In genomic region chr19:16050220-16051055, GRCm38 (mm10) we compare ENCODE assay signal across 8 mouse cellular contexts.
DNase-seq lines count a peak whose midpoint lies in the region; ATAC-seq and TF ChIP-seq lines count a peak whose summit lies in the region.

No protein-coding gene starts in this region.

- peak overlapping the region; percentile 58 for H3K4me3 ChIP-seq in bone marrow, adult 2 months (replicated peaks; ENCODE audit: control insufficient read depth, low read depth, low read length)
- H3K4me3 ChIP-seq in lung, embryonic 16.5 days (ENCODE audit: low read length), result peak overlapping the region; percentile 41

- H3K9ac ChIP-seq in lung, embryonic 16.5 days (ENCODE audit: low read length), result peak overlapping the region; percentile 38

- H3K27me3 ChIP-seq in lung, embryonic 16.5 days (ENCODE audit: control insufficient read depth, insufficient read depth, low read depth, low read length), result no peaks in the 10 kb centered on the region

- no peaks in the 10 kb centered on the region for H3K9me3 ChIP-seq in lung, embryonic 16.5 days (ENCODE audit: control insufficient read depth, low read length)

- no peak for TF ChIP-seq POLR2A in bone marrow, adult 2 months (IDR thresholded peaks at IDR 0.05; ENCODE audit: borderline replicate concordance, control insufficient read depth, low read depth, low read length)

- H3K36me3 ChIP-seq in lung, embryonic 16.5 days (ENCODE audit: control insufficient read depth, insufficient read depth, low read length), result no peaks in the 10 kb centered on the region

- no peak for TF ChIP-seq CTCF in bone marrow, adult 2 months (IDR thresholded peaks at IDR 0.05; ENCODE audit: control insufficient read depth, insufficient read depth, low read length)

- 20% methylated on average over 18 of the region's 18 CpGs for WGBS in bone marrow, adult 2 months
- WGBS in lung, embryonic 16.5 days, result 17% methylated on average over 17 of the region's 18 CpGs

- H3K4me1 ChIP-seq in bone marrow, adult 2 months (ENCODE audit: control insufficient read depth, insufficient read depth, low read length), result peaks cover 1% of the 10 kb centered on the region; the same call in 1 of the 2 replicates
- no peaks in the 10 kb centered on the region for H3K4me1 ChIP-seq in lung, embryonic 16.5 days (replicated peaks; ENCODE audit: control insufficient read depth, insufficient read depth, low read length)

- peak; percentile 27 for DNase-seq in adrenal gland, postnatal 10 days
- no peak for DNase-seq in adrenal gland, adult 8-10 months
- DNase-seq in heart, adult 9 months (ENCODE audit: low spot score in 2 of 2), result peak; percentile 21 to 26
- DNase-seq in layer of hippocampus, adult 9-11 months, result peak; percentile 49
- peak; percentile 36 for DNase-seq in right cerebral cortex, postnatal 14 days
- DNase-seq in thymus, postnatal 4 days, result no peak

- no peak overlapping the region for H3K27ac ChIP-seq in bone marrow, adult 2 months (ENCODE audit: control insufficient read depth, insufficient read depth, low read depth, low read length, poor library complexity)
- H3K27ac ChIP-seq in lung, embryonic 16.5 days (ENCODE audit: low read length), result no peak overlapping the region

- H3K4me2 ChIP-seq in lung, embryonic 16.5 days (ENCODE audit: low read depth, low read length), result peak overlapping the region; percentile 70

- 0 out of 2 replicates have a peak, but pooled peaks have one; percentile 20 for ATAC-seq in lung, embryonic 16.5 days (ENCODE audit: low read depth)

Comparison
In these comparisons a context has a peak if more than half of its experiments do, and no peak if none do; other contexts are left out.
1. DNase-seq: peak in adrenal gland, postnatal 10 days (single experiment), heart, adult 9 months (2 of 2), layer of hippocampus, adult 9-11 months (single experiment) and right cerebral cortex, postnatal 14 days (single experiment); none in adrenal gland, adult 8-10 months (single experiment) and thymus, postnatal 4 days (single experiment).